Mouse (Mus musculus): ENCODE measurements around the gene Lmo2. TPM values are rescaled to one million over a fixed set of nuclear protein-coding genes. Genes with fewer than 3 reads are reported as not detected.

Lmo2 gene
- total and polyA plus RNA-seq, 3 experiments, result 43.3 to 108 (median 63.6) TPM

DNA sequence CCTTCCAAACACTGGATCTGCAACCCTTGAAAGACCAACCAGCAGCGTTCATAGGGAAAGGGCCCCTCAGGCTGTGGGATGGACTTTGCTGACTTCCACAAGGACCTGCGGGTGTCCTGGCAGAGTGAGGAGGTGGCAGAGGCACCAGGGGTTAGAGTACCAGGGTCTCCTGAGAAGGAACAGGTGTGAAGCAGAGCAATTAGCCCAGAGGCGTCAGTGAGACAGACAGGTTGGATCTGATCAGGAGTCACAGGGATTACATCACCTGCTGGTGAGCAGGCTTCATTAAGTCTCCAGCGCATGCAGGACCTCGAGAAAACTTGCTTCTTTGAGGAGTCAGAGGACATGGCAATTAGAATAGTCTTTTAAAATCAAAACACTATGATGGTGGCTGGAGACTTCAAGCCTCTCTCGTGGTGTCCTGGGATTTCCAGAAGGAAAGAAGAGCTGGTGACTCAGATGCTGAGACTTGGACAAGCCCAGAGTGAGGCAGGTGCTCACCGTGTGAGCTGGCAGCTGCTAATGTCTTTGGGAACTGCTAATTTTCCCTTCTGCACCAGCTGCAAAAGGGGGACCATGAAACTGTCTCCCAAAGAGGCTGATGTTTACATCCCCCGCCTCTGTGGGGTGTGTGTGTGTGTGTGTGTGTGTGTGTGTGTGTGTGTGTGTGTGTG, 9.7 kb upstream of the Lmo2 start:
- H3K79me2 ChIP-seq (replicated peaks; ENCODE audit: control insufficient read depth, extremely low read depth, insufficient read depth, poor library complexity, severe bottlenecking), result no peaks in the 10 kb centered on the region
- no peaks in the 10 kb centered on the region for H3K9me3 ChIP-seq (replicated peaks; ENCODE audit: low read length)
- H3K27me3 ChIP-seq (replicated peaks), result no peaks in the 10 kb centered on the region
- H3K36me3 ChIP-seq (replicated peaks in 1 of 2; ENCODE audit: control insufficient read depth in 1 of 2, insufficient read depth in 1 of 2, low read length in 1 of 2), result no peaks in the 10 kb centered on the region
- no peak for DNase-seq (ENCODE audit: extremely low read depth)
- in situ Hi-C loops (cut with MboI; ENCODE audit: low pct_ligation_motif_present, low pct_unique_long_range_greater_than_20kb, low sequenced_read_pairs) (no loop called here), dilution Hi-C loops (cut with MboI; ENCODE audit: extremely low pct_ligation_motif_present, extremely low pct_unique_long_range_greater_than_20kb, low sequenced_read_pairs) (no loop called here)
- no peak overlapping the region for H3K27ac ChIP-seq (ENCODE audit: insufficient read depth, low read depth)
- H3K9ac ChIP-seq (ENCODE audit: insufficient read depth, low read depth), result no peak overlapping the region
- peaks cover 26 to 39% of the 10 kb centered on the region in 2 experiments for H3K4me1 ChIP-seq (ENCODE audit: control insufficient read depth in 1 of 2, insufficient read depth in 2 of 2)
- no peak overlapping the region for H3K4me3 ChIP-seq (replicated peaks in 1 of 3; ENCODE audit: low read depth in 2 of 3, low read length in 2 of 3, poor library complexity in 1 of 3)
- TF ChIP-seq BHLHE40 (IDR thresholded peaks at IDR 0.05; ENCODE audit: low read depth, low read length), result no peak
- no peak for TF ChIP-seq NRF1 (IDR thresholded peaks at IDR 0.05; ENCODE audit: low read depth, low read length)
- TF ChIP-seq POLR2A (IDR thresholded peaks at IDR 0.05; ENCODE audit: low read depth, low read length), result no peak
- no peak overlapping the region for H3K4me2 ChIP-seq (ENCODE audit: insufficient read depth, low read depth, poor library complexity, severe bottlenecking)

GRCm38 (mm10) chr2:103953050-103953835, 4.5 kb upstream of the Lmo2 start:
- H3K4me1 ChIP-seq (ENCODE audit: control insufficient read depth in 1 of 2, insufficient read depth in 2 of 2), result peaks cover 0 to 3% of the 10 kb centered on the region in 2 experiments; a peak in 2 of 4 replicates
- no peaks in the 10 kb centered on the region for H3K27me3 ChIP-seq (replicated peaks)

DNA sequence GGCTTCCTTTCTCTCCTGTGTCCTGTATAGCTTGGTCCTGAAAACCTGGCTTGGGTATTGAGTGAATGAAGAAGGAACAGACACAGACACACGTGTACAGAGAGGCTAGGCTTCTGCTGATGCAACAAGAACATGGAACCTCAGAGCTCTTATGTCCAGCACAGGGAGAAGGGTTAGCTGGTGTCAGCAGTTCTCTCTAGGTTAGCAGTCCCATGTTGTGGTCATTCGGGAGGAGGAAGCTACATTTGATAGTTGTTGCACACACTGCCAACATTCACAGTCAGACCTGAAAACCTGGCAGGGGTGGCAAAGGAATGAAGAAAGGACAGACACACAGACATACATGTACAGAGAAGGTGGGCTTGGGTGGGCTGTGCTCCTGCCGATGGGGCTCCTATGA, 2.1 kb upstream of the Lmo2 start:
- no peaks in the 10 kb centered on the region for H3K27me3 ChIP-seq (replicated peaks)
- H3K9me3 ChIP-seq (replicated peaks; ENCODE audit: low read length), result no peaks in the 10 kb centered on the region
- no peak overlapping the region for H3K4me2 ChIP-seq (ENCODE audit: insufficient read depth, low read depth, poor library complexity, severe bottlenecking)
- TF ChIP-seq MAX (IDR thresholded peaks at IDR 0.05; ENCODE audit: low read length) (no peak), UBTF (IDR thresholded peaks at IDR 0.05; ENCODE audit: low read depth, low read length) (no peak), PAX5 (IDR thresholded peaks at IDR 0.05; ENCODE audit: low read length) (no peak), CHD2 (IDR thresholded peaks at IDR 0.05; ENCODE audit: low read length) (no peak), E2F4 (IDR thresholded peaks at IDR 0.05; ENCODE audit: insufficient replicate concordance, low read depth, low read length) (no peak), CHD1 (IDR thresholded peaks at IDR 0.05; ENCODE audit: low read depth, low read length) (no peak)
- no peak overlapping the region for H3K27ac ChIP-seq (ENCODE audit: insufficient read depth, low read depth)
- in situ Hi-C loops (cut with MboI; ENCODE audit: low pct_ligation_motif_present, low pct_unique_long_range_greater_than_20kb, low sequenced_read_pairs), result no loop called here
- no peak overlapping the region for H3K9ac ChIP-seq (ENCODE audit: insufficient read depth, low read depth)
- H3K79me2 ChIP-seq (replicated peaks; ENCODE audit: control insufficient read depth, extremely low read depth, insufficient read depth, poor library complexity, severe bottlenecking), result no peaks in the 10 kb centered on the region
- no peaks in the 10 kb centered on the region for H3K36me3 ChIP-seq (replicated peaks in 1 of 2; ENCODE audit: control insufficient read depth in 1 of 2, insufficient read depth in 1 of 2, low read length in 1 of 2)
- dilution Hi-C loops (cut with MboI; ENCODE audit: extremely low pct_ligation_motif_present, extremely low pct_unique_long_range_greater_than_20kb, low sequenced_read_pairs), result no loop called here
- DNase-seq (ENCODE audit: extremely low read depth), result no peak
- H3K4me3 ChIP-seq (replicated peaks in 1 of 3; ENCODE audit: low read depth in 2 of 3, low read length in 2 of 3, poor library complexity in 1 of 3), result no peak overlapping the region
- H3K4me1 ChIP-seq (ENCODE audit: control insufficient read depth in 1 of 2, insufficient read depth in 2 of 2), result peaks cover 0 to 2% of the 10 kb centered on the region in 2 experiments; a peak in 1 of 4 replicates

More at GRCm38 (mm10) chr2:103953050-103953835, 4.5 kb upstream of the Lmo2 start:
- in situ Hi-C loops (cut with MboI; ENCODE audit: low pct_ligation_motif_present, low pct_unique_long_range_greater_than_20kb, low sequenced_read_pairs), result no loop called here
- DNase-seq (ENCODE audit: extremely low read depth), result no peak
- H3K4me3 ChIP-seq (replicated peaks in 1 of 3; ENCODE audit: low read depth in 2 of 3, low read length in 2 of 3, poor library complexity in 1 of 3), result no peak overlapping the region
- no peak for TF ChIP-seq RAD21 (IDR thresholded peaks at IDR 0.05; ENCODE audit: low read depth, low read length)
- TF ChIP-seq POLR2AphosphoS2 (IDR thresholded peaks at IDR 0.05; ENCODE audit: low read depth, low read length), result no peak
- no peak for TF ChIP-seq GABPA (IDR thresholded peaks at IDR 0.05; ENCODE audit: insufficient replicate concordance, low read depth, low read length)
- no peak for TF ChIP-seq CTCF (conservative IDR thresholded peaks at IDR 0.05 in 1 of 2, IDR thresholded peaks at IDR 0.05 in 1 of 2; ENCODE audit: low read depth in 2 of 2, low read length in 2 of 2)
- TF ChIP-seq SIN3A (IDR thresholded peaks at IDR 0.05; ENCODE audit: low read length), result no peak
- TF ChIP-seq ZKSCAN1 (IDR thresholded peaks at IDR 0.05; ENCODE audit: borderline replicate concordance, low read depth, low read length), result no peak
- TF ChIP-seq CHD1 (IDR thresholded peaks at IDR 0.05; ENCODE audit: low read depth, low read length), result no peak
- TF ChIP-seq MAZ (IDR thresholded peaks at IDR 0.05; ENCODE audit: low read depth, low read length), result no peak
- TF ChIP-seq ETS1 (conservative IDR thresholded peaks at IDR 0.05; ENCODE audit: low read depth, low read length), result no peak
- TF ChIP-seq JUND (conservative IDR thresholded peaks at IDR 0.05; ENCODE audit: low read depth, low read length), result no peak
- H3K79me2 ChIP-seq (replicated peaks; ENCODE audit: control insufficient read depth, extremely low read depth, insufficient read depth, poor library complexity, severe bottlenecking), result no peaks in the 10 kb centered on the region
- no peak overlapping the region for H3K27ac ChIP-seq (ENCODE audit: insufficient read depth, low read depth)
- dilution Hi-C loops (cut with MboI; ENCODE audit: extremely low pct_ligation_motif_present, extremely low pct_unique_long_range_greater_than_20kb, low sequenced_read_pairs), result no loop called here
- no peaks in the 10 kb centered on the region for H3K9me3 ChIP-seq (replicated peaks; ENCODE audit: low read length)
- H3K4me2 ChIP-seq (ENCODE audit: insufficient read depth, low read depth, poor library complexity, severe bottlenecking), result no peak overlapping the region
- H3K36me3 ChIP-seq (replicated peaks in 1 of 2; ENCODE audit: control insufficient read depth in 1 of 2, insufficient read depth in 1 of 2, low read length in 1 of 2), result no peaks in the 10 kb centered on the region
- no peak overlapping the region for H3K9ac ChIP-seq (ENCODE audit: insufficient read depth, low read depth)
